Mouse (Mus musculus) large intestine, adult 2 months (tissue): Measurements from ENCODE around the gene Sco1. TPM values are rescaled to one million over a fixed set of nuclear protein-coding genes. Genes with fewer than 3 reads are reported as not detected.
A peak's percentile ranks its signal among the peaks of the same experiment; 100 is the strongest.

Experiments
- DNase-seq: peaks from one replicate; pipeline ENCODE4 v3.0.0-alpha.2; 2012; ENCODE audit warnings: low read depth, low spot score
- WGBS: fragments of 180-500 bp; shearing (Covaris S2); methylation state at CpG from one replicate; pipeline ENCODE4 v1.1.7; 2018; 5-methylcytosine and 5-hydroxymethylcytosine counted together
- polyA plus RNA-seq: library from polyadenylated mRNA; depleted of rRNA; stranded (reverse); fragments of >200 nt; gene quantifications from 2 replicates; pipeline ENCODE4 v1.2.3, GENCODE M21; 2012

Sco1 gene
- polyA plus RNA-seq, 1 experiment, result 13.1 TPM

DNA sequence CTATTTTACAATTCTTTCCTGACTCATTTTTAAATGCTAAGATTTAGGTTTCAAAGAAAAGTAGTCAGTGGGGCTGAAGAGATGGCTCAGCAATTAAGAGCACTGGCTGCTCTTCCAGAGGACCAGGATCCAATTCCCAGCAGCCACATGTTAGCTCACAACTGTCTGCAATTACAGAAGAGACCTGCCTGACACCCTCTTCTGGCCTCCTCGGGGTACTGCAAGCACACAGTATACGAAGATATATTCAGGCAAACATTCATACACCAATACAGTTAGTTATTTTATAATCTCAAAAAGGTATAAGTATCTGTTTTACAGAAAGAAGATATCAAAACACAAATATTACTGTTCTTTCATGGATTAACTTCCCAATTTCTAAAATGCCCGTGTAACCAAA is 12.7 kb upstream of the Sco1 start:
- no peak for DNase-seq
- WGBS, result 91% methylated on average over 3 of the region's 3 CpGs

DNA sequence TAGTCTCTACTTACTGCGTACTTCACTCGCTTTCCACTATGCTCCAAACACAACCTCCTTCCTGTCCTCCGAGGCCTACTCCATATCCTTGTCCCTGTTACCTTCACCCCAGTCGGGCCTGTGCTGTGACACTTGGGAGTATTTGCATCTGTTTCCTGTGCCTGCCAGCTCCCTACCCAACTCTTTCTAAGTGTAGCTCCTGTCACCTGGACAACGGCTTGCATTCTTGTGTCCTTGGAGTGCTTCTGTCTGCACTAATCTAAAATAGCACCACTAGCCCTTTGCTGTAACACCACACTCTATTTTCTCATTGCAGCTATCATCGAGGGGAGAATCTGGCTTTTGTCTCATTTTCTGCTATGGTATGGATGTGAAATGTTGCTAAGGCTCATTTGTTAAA is 12.0 kb upstream of the Sco1 start:
- WGBS, result 94% methylated on average over 6 of the region's 6 CpGs
- DNase-seq, result no peak

DNA sequence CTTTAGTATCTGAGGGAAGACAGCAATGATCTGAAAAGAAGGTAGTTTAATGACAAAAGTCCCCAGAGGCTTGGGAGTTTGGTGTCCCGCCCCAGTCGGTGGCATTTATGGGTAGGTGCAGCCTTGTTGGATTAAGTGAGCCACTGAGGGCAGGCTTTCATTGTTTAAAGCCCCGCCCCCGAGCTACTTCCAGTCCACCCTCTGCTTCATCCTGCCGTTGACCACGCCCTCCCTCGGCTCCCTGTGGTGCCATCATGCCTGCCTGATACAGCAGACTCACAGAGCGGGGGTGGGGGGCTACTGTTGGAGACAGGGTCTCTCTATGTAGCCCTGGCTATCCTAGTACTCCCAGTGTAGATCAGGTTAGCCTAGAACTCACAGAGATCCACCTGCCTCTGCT is 9.5 kb upstream of the Sco1 start:
- DNase-seq, result peak; percentile 50
- WGBS, result 41% methylated on average over 8 of the region's 8 CpGs

DNA sequence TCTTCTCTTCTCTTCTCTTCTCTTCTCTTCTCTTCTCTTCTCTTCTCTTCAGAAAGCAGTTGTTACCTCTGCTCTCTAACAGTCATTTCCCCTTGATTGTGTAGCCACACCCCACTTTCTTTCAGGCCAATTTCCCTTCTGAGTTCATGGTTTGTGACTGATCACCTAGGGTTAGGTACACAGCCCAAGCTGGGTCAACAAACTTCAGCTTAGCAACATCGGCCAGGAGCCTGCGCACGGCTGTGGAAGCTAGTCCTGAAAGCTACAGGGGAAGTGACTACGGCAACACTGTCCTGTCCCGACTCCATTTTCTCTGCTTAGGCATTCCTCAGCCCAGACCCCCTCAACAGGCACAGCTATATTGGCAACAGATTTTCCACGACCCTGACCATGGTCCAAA is 7.5 kb upstream of the Sco1 start:
- 31% methylated on average over 6 of the region's 6 CpGs for whole genome bisulfite sequencing
- peak; percentile 90 for DNase-seq

DNA sequence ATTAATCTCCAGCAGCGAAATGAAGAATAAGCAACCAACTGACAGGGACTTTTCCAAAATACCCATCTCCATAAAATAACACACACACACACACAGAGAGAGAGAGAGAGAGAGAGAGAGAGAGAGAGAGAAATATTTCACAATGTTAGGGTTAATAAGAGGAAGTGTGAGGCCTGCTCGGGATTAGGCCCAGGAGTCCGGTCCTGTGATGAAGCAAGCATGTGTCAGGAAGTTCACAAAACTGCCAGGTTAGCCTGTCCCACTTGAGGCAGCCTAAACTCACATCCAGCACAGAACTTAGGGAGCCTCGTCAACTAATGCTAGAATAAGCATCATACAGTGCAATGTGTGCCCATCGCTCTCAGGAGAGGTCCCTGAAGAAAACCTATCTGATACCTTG is 5.3 kb upstream of the Sco1 start:
- WGBS, result 84% methylated on average over 5 of the region's 5 CpGs
- DNase-seq, result no peak

DNA sequence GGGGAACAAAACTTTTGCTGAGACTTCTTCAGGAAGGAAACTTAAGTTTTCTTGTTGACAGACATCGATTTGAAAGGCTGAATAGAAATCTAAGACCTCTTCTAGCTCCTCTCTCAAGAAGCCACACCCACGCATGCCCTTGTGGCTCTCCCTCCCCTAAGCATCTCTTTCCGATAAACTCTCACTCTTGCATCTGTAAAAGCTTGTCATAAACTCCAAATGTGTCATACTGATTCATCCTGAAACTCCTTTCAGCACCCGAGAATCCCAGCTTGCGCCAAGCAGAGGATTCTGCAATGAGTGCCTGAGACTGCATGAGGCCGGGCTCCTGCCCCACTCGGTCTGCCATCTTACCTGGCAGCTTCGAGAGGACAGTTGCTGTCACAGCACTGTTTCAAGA is 4.0 kb upstream of the Sco1 start:
- 81% methylated on average over 8 of the region's 8 CpGs for WGBS
- no peak for DNase-seq

DNA sequence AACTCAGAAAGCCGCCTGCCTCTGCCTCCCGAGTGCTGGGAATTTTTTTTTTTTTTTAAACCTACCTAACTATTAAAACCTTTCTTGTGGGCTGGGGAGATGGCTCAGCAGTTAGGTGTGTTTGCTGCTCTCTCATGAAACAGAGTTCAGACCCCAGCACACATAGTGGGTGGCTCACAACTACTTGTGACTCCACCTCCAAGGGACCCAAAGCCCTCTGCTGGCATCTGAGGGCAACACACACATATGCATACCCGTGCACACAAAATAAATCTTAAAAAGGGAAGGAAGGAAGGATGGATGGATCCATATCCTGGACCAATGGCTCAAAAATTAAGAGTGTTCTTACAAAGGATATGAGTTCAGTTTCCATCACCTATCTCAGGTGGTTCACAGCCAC is 3.2 kb upstream of the Sco1 start:
- DNase-seq, result no peak
- WGBS, result 84% methylated on average over 3 of the region's 3 CpGs

DNA sequence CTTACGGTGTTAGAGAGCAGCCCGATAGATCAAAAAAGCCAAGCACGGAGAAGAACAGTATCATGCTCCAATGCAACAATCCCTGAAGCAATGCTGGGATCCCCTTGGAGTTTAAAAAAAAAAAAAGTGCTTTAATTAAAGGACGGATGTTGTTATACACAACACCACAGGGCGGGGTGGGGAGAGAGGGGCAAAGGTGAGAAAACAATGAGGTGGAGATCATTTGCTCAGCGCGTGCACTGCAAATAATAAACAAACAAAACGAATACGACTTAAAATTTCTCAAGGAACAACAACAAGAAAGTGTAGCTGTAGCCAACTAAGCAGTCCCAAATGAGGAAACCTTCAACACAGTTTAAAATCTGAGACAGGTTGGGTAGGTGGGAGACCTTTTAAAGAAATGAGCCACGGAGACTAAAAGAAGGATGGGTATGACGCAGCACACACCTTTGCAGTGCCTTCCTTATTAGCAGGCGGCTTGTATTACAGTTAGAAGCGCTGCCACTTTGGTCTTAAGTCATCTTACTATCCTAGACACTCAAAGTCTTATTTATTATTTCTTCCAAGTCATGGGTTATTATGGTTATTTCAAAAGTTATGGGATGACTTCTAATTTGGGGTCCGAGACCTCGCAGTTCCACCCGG is 672 bp upstream of the Sco1 start:
- 4% methylated on average over 16 of the region's 16 CpGs for WGBS
- no peak for DNase-seq

DNA sequence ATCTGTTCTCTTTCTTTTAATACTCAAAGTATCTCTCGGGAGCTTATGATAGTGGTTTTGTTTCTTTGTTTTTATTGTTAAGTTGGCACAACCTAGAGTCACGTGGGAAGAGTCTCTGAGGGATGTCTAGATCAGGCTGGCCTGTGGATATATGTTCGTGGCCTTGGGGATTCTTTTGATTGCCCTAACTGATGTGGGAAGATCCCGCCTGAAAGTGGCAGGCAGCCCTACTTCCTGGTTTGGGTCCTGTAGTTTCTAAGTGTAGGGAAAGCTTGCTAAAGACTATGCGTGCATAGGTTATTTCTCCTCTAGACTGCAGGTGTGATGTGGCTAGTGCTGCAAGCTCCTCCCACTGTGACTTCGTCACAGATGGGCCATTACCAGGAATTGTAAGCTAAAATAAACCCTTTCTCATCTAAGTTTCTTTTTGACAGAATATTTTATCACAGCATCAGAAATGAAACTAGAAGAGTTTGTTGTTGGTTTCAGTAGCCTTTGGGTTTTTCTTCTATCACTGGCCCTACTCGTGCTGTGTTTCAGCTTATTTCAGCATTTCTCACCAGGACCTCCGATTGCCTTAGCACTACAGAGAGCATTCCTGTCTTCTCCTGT is 2.4 kb downstream of the Sco1 start:
- WGBS, result 63% methylated on average over 8 of the region's 8 CpGs
- DNase-seq, result no peak

DNA sequence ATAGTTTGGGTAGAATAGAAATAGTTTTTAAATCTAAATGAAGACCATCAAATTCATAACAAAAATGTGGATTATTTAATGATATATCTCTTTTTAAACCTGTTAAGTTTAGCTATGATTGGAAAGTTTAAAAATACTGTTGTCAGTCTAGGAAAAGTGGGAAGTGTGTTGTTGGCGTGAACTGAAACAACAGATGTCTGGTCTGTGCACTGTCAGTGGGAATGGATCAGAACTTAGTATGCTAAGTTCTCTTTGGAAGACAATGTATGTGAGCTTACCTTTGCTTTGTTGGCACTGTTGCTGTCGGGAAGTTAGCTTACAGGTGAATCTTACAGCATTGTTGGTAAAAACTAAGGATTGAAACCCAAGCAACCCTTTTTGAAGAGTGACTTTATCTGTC is 8.8 kb downstream of the Sco1 start:
- no peak for DNase-seq
- 91% methylated on average over 2 of the region's 2 CpGs for WGBS

DNA sequence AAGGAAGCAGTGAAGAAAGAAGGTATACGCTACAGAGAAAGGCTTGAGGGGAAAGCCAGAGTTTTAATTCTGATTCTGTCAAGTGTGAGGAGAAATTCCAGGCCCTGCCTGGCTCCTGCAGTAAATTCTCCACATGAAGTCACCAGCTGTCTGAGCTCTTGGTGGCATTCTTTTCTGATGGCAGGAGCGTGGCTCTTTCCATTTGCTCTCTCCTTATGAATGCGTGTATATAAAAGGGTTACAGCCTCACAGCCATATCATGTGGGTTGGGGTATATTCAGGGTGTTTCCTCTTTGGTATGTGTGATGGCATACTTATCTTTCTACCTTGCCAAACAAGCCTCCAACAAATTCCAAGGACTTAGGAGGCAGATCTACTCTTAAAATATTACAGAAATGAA is 10.3 kb downstream of the Sco1 start:
- DNase-seq, result no peak
- 83% methylated on average over 3 of the region's 3 CpGs for WGBS

DNA sequence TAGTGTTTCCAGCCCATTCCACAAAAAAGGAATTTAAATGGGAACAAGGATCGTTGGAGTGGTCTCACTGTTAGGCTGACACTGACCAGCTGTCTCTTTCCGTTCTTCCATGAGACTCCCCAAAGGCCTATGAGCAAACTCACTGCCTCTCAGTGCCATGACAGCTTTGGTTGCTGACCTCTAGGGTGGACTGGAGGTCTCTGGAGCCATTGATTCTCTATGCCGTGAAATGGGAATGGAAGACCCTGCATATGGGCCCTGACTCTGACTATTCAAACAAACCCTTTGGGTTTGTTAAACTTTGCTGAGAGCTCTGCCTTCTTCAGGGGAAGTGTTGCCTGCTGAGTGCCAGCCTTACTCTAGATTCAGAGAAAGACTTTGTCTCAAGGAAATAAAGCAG is 15.3 kb downstream of the Sco1 start:
- WGBS, result 89% methylated on average over 3 of the region's 3 CpGs

DNA sequence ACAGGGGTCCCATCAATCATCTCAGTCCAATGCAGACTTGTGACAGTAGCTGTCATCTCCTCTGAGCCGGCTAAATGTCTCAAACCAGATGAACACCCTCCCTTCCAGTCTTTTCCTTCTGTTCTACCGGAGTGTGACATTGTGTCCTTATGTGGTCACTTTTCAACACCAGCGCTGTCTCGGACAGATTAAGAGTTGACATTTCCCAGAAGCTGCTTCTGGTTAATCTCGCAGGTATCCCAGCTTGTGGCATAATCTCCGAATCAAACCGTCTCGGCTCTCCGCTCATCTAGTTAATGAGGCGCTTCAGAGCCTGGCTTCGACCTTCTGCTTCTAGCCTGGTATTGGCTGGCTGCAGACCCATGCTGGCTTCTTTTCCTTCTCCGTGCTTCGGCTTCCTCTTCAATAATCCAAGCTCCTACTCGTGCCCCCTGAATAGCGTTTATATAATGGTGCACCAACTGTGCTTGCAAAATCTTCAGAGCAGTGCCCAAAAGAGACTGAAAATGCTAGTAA is 20.2 kb downstream of the Sco1 start:
- no peak for DNase-seq
- WGBS, result 78% methylated on average over 15 of the region's 15 CpGs

More for the DNA sequence above, 15.3 kb downstream of the Sco1 start:
- DNase-seq, result no peak

DNA sequence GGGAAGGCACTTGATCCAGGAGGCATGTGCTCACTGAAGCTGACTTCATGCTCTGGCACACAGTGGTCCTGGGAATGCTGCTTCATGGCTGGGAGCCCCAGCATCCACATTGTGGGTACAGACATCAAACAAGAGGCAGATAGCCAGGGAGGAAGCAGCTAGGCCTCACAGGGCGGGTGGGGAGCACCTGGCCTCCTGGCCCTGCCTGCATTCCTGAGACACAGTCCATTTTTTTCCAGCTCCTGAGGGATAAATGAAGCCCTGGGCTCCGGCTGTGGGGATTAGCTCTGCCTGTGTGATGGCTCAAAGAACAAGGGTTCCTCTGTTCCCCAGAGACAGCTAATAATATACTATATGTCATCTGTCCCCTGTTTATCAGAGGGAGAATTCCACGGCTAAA is 22.6 kb downstream of the Sco1 start:
- 40% methylated on average over 3 of the region's 3 CpGs for WGBS
- DNase-seq, result no peak

DNA sequence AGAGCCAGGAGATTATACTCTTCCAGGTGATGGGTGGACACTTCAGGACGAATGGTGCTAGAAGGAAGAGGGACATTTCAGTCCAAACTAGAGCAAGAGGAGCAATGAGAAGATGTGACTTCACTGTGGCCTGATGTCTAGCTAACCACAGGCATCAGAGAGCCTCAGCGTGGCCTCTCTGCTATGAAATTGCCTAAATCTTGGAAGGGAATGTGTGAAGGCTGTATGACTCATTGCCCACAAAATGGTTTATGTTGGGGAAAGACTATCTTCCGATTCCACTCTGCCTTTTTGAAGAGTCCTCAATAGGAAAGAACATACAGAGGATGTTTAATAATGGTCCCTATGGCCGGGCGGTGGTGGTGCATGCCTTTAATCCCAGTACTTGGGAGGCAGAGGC is 24.3 kb downstream of the Sco1 start:
- 70% methylated on average over 5 of the region's 5 CpGs for WGBS

DNA sequence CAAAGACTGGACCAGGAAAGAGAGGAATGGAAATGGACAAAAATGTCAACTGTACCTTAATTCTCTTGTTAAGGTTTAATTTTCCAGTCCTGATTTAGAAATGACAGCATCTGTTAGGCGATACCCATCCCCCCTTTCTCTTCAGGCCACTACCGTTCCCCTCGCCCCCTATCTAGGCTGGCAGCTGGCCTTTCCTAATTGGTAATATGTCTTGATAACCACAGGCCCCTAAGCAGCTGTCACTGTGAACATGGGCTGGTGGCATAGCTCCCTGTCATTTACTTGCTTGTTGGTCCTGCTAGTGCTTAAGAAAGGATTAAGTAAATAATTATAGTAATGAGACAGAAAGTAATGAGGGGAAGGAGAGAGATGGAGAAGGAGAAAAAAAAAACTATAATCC is 25.0 kb downstream of the Sco1 start:
- no peak for DNase-seq
- 72% methylated on average over 3 of the region's 3 CpGs for WGBS

More for the DNA sequence above, 24.3 kb downstream of the Sco1 start:
- no peak for DNase-seq

DNA sequence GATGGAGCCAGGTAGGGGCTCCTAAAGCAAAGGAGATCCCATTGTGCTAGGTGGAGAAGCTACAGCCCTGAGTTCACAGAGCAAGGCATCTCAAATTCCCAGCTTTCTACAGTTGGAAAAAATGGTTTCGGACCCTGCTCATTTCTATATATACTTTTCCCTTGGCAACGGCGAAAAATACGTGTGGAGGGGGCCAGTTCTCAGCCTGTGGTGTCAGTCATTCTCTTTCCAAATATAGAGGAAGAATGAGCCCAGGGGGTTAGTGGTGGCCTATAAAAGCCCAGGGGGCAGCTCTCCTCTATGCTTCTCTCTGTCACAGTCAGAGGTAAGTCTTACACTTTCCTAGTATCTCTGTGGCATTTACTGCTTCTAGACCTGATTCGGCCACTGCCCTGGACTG is 25.5 kb downstream of the Sco1 start, which contains the start of gene Myh3:
Gene Myh3 (plus strand): TSS at position 301 of the 400 bp plus-strand sequence.
- no peak for DNase-seq
- WGBS, result 83% methylated on average over 5 of the region's 5 CpGs

DNA sequence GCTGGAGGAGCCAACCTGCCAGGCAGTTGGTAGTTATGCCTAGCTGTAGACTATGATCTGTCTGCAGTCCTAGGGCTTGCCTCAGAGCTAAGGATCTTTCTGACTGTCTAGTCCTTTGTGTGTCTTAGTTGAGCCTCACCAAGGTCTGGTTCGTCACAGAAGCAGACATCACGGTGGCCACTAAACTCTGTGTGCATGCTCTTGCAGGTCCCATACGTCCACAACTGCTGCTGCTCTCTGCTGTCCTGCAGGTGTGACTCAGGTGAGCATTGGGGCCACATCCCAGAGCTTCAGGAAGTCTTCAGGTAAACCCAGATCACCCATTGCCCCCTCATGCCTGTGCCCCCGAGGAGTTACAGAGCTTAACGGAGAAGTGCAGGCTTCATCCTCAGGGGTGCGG is 26.4 kb downstream of the Sco1 start:
- WGBS, result 83% methylated on average over 6 of the region's 6 CpGs
- no peak for DNase-seq

DNA sequence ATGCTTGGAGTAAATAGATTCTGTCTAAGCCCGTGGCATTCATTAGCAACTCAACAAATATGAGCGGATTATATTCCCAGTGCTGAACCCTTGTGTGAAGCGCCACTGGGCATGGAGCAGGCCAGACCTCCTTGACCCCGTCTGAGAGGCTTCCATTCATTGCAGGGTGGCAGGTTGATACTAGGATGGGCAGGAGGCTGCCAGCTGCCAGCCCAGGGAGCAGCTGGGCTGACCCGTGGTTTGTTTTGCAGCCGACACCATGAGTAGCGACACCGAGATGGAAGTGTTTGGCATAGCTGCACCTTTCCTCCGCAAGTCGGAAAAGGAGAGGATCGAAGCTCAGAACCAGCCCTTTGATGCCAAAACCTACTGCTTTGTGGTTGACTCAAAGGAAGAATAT is 27.3 kb downstream of the Sco1 start:
- WGBS, result 74% methylated on average over 11 of the region's 11 CpGs
- no peak for DNase-seq

DNA sequence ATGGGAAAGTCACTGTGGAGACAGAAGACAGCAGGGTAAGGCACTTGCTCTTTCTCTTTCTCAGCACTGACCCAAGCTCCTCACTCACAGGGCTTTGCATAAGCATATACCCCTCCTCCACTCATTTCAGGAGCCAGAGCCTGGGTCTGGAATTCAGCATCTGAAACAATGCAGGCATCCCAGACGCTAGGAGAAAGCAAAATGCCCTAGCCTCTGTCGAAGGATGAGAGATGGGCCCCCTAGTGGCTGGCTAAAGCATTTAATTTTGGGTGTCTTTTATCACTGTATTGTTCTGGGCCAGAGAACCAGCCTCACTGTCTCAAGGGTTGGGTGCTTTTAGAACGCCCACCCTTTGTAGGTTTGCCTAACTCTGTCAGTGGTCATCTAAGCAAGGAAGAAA is 27.7 kb downstream of the Sco1 start:
- 2% methylated on average over 3 of the region's 3 CpGs for WGBS
- peak; percentile 27 for DNase-seq

DNA sequence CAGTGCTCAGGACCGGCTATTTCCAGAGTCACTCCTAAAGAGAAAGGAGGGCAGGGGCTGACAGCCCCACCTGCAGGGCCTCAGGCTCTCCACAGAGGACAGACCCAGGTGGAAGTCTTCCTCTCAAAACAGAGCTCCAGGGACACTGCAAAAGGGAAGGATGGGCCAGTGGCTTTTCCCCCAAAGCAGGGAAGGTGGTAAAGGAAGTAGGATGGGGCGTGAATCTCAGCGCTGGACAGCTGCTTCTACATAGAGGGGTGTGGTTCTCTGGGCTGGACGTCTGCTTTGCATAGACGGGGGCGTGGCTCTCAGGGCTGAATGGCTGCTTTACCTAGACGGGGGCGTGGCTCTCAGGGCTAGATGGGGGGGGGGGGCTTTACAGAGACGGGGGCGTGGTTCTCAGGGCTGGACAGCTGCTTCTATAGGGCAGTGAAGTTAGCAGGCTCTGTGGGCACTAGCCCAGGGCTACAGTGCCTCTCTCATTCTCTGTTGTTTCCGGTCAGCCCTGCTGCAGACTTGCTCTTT is 28.7 kb downstream of the Sco1 start:
- peak; percentile 61 for DNase-seq
- WGBS, result 6% methylated on average over 11 of the region's 11 CpGs
